Mouse (Mus musculus) gastrocnemius, postnatal 36 days (tissue): ENCODE data around the gene Cfap65. TPM values are rescaled to one million over a fixed set of nuclear protein-coding genes. Genes with fewer than 3 reads are reported as not detected.
A peak's percentile ranks its signal among the peaks of the same experiment; 100 is the strongest.

Source experiments
- DNase-seq, 2 experiments: peaks; one replicate each; pipeline ENCODE4 v3.0.0; 2022
- intact Hi-C: fragments of 180-260 bp; cut with DNase I; formaldehyde crosslinking; loops from one replicate; pipeline ENCODE4 v1.15.1; 2025
- total RNA-seq, 2 experiments: library from RNA; stranded (reverse); gene quantifications; 2 replicates each; pipeline ENCODE4 v1.2.3; 2021

The Cfap65 gene
- total RNA-seq, 2 experiments from 2014 or later: not detected

DNA sequence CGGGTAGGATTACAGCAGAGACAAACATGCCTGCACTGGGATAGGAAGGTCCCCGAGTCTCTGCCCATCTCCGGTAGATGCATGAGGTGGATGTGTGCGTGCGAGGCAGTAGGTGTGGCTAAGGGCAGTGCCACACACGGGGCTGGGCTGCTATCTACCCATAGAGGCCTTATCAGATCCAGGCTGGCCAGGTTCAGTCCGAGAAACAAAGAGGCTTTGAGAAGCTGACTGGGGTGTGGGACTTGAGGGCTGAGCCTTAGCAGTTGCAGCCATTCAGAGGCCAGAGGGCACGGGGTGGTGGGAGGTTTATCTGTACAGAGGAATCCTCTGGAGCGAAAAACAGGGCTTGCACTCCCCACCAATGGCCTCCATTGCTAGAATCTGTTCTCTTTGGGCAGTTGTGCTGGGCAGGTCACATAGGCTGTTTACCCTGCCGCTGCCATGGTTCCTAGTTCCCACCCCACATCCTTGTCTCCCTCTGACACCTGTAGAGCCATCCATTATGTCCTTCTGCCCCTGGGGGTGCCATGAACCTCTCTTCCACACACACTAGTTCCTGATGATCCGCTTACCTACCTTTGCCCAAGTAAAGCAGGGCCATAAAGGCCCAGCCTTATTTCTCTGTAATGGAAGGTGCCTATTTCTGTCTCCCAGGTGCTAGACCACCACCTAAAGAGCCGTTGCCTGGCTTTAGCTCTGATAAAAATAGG is 6.4 kb upstream of the Cfap65 start:
- DNase-seq: no peak
- intact Hi-C loops: no loop called here

DNA sequence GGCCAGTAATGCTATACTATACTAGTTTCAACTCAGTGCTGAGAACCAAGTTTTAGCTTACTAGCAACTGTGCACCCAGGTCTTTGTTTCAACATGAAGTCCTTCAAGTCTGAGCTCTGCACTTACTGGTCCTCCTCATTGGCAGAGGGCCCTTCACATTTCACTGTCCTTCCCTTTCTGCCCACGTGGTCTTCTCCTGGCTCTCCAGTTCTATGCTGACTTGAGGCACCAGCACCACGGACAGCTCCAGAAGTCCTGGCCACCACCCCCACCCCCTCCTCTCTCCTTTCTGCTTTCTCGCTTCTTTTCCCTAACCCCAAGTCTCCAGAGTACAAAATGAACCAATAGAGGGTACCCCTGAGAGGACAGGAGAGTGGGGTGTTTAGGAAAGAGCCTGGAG is 4.4 kb upstream of the Cfap65 start:
- intact Hi-C loops: no loop called here
- no peak for DNase-seq

DNA sequence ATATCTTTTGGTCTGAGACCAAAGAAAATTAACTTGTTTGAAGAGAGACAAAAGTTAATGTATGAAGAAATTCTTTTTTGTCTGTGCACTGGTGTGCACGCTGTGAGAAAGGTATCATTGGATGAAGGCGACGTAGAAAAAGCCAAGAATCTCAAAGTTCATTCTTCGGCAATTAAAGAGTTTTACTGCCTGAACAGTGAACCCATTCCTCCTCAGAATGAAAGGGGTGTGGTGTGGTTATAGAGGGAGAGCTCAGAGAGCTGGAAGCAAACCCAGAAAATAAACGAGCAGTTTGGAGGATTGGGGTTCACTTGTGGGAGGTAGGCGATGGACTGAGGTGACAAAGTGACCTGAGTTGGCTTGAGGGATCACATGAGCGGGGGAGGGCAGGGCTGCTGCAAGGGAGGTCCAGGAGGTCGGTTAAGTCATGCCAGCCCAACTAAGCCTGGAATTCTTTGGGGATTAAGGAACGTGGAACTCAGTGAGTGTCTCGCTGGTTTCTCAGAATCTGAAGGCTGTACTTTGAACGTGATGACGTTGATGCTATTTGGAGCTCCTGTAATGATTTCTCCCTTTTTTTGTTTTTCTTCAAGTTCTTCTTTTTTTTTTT is 927 bp upstream of the Cfap65 start:
- intact Hi-C loops: no loop called here
- no peak for DNase-seq

DNA sequence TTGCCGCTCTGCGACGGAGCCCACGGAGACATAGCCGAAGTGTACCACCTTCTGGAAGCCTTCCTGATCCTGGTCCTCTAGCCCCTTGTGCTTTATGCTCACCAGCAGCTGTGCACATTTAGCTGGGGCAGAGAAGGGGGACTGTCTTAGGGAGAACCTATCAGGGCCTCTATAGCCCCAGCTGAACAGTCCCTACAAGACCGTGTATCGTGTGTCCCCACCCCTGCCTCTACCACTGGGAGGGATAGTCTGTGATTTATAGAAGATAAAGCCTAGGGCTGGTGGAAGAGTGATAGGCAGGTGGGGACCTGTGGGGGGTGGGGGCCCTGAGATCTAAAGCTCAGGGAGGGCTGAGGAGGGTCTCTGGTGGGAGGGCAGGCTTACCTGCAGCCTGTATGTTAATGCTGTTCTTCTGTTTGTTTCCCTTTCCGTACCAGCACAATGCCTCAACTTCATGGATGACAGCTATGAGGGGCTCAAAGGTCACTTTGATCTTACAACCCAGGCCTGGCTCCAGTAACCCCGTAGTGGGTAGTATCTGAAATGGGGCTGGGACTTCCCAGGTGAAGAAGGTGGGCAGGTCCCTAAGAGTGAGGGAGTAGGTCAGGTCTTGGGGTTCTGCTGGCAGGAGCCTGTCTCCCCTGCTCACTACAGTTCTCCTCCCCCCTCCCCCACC is 7.6 kb downstream of the Cfap65 start:
- DNase-seq: no peak
- intact Hi-C loops: no loop called here

DNA sequence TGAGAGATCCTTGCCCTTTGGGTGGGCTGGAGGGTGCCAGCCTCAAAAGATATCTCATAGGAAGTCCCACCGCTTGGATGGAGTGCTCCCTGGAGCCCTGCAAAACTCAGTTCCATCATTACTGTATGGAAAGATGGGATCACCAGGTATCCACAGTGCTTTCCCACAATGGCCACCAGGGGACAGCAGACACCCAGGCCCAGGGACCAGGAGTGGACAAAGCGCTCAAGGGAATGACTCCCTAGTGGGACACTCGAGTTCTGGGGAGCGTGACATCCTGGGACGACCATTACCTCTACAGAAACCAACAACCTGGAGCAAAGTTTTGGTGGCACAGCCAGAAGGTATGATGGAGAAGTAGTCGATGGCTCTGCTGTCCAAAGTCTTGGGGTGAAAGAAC is 8.7 kb downstream of the Cfap65 start:
- no peak for DNase-seq
- intact Hi-C loops: no loop called here

DNA sequence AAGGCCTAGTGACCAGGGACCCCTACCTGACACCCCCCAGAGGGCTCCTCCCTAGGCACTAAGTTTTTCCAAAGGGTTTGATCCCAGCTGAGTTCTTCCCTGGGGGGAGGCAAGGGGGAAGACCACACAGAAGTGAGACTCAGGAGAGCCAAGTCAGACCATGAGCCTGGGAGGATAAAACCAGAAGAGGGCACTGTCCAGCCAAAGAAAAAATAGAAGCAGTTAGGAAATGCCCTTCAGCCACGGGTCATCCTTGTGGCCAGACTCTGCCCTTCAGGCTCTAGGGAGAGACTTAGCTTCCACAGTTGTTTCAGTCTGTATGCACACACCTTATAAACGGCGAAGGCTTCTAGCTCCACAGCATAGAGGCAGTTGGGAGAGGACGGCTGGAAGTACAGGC is 10.9 kb downstream of the Cfap65 start:
- intact Hi-C loops: no loop called here
- no peak for DNase-seq

DNA sequence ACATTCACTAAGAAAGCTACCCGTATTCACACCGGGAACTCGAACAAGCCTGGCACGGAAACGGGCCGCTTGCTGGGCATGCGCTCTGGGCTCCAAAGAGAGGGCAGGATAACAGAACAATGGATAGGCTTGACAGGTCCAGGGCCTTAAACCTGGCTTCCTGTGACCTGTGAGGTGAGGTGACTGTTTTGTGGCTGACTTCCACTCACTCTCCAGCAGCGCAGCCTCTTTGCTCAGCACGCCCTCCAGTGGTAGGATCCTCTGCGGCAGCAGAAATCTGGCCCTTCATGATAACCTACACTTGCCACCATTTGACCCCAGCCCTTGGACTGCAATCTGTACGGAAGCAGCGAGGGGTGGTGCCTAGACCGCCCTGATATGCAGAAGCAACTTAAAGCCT is 19.7 kb downstream of the Cfap65 start:
- intact Hi-C loops: no loop called here
- no peak for DNase-seq

DNA sequence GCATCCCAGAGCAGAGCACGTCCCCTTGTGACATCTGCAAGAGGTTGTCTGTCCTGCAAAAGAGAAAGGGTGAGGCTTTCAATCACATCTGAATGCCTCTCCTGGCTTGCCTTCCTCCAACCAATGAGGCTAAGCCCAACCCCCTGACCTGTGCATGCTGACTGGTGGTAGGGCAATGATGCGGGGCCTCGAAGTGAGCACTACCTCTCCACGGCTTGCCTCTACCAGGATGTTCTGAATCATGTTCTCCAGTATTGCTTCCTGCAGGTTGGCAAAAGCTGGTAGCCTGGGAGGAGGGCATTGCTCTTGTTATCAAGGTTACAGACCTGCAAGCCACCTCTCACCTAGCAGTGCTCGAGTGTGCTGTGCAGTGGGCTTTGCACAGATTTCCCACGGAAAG is 33.2 kb downstream of the Cfap65 start:
- DNase-seq: no peak
- intact Hi-C loops: no loop called here

DNA sequence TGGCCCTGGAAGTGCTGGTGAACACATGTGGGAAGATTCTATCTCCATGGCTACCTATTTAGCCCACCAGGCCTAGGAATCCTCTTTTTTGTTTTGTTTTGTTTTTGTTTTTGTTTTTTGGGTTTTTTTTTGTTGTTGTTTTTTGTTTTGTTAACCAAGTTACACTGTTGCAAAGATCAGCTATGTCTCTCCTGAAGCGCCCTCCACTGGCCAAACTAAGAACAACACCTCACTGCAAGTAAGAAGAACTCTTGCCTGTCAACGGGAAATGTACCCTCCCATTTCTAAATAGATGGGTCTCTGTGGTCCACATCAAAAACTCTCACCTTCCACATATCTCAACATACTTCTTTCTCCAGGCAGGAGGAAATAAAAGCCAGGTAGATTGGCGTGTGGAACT is 33.7 kb downstream of the Cfap65 start:
- intact Hi-C loops: no loop called here
- DNase-seq: no peak

DNA sequence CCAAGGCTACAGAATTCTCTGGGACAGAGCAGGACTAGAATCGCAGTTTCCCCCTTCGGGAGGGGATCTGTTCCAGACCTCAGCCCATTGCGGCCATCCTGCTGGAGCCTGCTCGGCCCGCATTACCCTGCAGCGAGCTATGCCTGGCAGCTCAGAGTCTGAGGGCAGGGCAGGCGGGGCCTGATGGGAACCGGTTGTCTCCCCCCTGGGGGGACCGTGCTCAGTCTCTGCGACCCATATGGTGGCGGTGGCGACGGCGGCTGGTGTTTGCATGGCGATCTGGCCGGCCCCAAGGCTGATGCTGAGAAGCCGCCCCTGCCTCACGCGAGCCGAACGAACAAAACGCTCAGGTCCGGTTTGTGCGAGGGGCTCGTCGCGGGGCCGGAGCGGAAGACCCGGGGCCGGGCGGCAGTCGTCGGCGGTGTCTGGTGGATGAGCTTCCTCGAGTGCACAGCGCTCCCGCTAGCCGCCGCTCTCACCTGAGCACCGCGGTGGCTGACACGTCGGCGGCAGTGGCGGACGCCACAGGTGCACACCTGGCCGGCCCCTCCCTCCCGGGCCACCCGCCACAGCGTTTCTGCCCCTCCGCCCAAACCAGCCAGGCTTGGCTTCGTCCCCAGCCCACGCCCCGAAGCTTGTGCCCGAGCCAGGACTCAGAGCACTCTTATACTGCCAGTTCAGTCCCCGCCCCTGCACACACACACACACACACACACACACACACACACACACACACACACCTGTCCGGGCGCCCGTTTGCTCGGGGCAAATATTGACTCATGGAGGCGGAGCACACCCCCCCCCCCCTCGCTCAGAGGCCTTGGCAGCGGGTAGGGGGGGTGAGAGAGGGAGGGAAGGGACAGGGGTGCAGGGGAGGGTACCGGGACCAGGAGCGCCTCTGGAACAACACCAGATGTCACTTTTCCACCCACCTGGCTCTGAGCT is 34.8 kb downstream of the Cfap65 start:
- DNase-seq: no peak
- intact Hi-C loops: no loop called here

DNA sequence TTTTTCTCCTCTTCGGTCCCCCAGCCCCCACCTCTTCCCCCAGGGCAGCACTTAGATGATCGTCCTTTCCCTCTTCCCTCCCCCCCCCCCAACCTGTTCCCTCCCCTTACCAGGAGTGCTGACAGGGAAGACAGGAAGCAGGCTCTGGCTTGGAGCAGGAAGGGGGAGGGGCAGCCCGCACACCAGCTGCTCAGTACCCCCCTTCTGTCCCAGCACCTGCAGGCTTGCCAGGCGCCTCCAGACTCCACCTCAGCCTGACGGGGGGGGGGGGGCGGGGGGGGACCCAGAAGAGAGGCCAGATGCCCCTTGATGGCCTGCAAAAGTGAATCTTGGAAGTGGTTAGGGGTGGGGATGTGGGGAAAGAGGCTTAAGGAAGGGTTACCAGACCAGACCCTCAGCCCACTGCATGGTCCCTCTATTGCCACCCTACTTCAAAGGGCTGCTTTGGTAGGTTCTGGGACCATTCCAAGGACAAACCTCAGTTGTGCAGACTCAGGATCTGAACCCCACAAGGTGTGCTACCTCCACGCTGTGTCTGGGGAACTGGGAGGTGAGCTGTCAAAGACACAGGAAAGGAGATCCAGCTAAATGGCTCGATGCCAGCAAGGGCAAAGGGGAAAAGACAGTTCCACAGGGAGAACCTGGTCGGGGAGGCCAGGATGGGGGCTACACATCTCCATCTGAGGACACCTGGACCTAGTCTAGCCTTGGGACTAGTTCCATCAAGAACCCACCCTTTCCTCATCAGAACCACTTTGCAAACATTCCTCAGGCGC is 36.6 kb downstream of the Cfap65 start:
- no peak for DNase-seq
- intact Hi-C loops: no loop called here

DNA sequence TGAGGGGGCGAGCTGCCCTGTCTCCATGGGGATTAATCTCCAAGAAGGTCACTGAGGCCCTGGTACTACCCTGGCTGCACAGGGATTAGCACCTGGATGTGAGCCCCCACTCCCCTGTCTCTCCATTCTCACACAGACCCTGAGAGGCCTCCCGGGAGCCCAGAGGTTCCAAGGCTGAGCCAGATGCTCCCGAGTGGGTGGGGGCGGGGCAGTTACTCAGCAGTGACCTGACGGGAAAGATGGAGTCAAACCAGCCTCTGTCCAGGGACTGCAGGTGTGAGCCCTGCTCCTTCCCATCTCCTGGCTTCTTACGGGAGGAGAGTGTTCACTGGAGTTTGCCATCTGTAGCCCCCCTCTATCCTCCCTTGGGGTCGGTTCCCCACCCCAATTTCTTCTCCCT is 37.4 kb downstream of the Cfap65 start:
- intact Hi-C loops: no loop called here
- DNase-seq: no peak

DNA sequence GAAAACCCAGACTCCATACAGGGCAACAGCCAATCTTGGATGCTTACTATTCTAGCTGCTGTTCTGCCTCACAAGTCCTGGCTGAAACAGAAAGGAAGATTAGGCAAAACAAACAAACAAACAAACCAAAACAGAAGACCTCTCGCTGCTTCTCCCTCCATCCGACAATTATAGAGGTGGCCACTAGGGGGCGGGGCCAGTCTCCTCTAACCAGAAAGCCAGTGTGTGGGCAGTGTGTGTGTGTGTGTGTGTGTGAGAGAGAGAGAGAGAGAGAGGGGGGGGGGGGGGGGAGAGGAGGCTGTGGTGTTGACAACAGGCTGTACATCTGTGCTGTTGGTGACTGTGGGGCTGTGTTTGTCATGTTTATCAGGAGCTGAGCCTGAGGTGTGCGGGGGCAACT is 40.4 kb downstream of the Cfap65 start:
- peak in 1 of 2 experiments; percentile 42 for DNase-seq
- intact Hi-C loops: no loop called here

DNA sequence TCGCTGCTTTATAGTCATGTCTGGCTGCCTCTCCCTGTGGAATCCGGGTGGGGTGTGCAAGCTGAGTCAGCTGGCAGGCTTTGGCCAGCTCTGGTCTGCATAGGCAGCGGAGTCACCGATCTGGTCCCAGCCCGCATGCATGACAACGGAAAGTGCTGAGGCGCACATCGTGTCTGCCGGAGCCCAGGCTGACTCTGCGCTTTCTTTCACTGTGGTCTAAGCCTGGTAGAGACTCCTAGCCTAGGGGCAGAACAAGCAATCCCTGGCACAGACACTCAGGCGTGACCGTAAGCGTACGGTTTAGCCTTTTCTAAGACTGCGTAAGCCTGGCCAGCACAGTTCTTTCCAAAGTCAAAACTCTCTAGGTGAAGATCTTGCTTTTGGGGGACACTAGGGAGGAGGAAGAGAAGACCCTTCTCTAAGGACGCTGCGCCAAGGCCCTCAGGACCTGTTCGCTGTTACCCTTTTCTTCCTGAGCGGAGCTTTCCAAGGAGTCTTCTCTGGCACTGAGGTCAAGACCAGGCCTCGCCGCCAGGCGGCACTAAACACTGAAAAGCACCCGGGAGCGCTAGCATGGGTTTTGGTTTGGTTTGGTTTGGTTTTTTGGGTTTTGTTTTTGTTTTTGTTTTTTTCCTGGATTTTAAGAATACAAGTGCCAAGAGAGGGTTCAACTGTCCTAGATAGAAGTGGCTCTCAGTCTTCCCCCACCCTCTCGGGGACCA is 42.1 kb downstream of the Cfap65 start, which contains the start of gene Cryba2:
Cryba2 (minus strand) TSS at position 10 of the 722 bp plus-strand sequence.
- intact Hi-C loops: no loop called here
- DNase-seq: no peak

DNA sequence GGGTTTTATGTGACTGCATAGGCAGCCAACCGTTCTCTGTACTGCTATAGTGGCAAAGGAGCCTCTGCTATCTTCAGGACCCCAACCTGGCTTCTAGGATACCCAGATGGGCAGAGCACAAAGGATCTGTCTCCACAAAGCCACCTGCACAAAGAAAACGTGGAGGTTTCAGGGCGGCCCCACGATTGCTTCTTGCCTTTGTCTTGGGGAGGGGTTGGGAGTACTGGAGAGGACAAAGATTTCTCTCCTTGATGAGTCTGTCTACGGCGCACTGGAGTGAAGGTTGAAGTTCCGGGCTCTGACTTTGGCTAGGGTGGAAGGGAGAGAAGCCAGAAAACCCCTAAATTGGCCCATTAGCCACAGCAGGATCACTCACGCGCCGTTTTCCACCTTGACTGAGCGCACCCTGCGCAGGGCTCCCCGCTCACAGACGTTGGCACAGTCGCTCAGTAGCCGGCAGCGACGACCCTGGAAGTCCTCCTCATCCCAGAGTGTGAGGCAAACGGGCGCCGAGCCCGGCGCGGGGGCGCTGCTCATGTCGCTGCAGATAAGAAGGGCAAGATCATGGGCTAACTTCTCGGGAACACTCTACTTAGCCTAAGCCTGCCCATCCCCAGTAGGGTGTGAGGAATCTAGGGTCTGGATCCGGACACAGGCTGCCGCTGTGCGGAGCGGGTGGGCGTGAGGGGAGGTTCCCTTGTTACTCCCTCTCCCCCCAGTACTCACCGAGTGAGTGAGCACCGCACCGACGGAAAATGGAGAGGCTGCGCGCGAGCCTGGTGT is 42.9 kb downstream of the Cfap65 start:
- intact Hi-C loops: no loop called here
- no peak for DNase-seq

DNA sequence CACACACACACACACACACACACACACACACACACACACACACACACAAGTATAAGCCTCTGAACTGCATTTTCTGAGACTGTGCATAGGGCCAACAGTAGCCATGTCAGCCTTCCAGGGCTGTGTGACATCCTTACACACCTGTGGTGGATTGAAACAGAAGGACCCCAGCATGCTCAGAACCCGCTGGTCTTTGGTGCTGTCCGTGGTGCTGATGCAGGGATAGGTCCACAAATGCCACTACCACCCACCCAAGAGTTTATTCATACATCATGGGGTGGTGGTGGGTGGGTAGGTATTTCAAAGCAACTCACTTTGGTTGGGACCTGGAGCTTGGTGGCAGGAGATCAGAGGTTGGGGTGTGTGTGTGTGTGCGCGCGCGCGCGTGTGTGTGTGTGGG is 43.9 kb downstream of the Cfap65 start:
- intact Hi-C loops: no loop called here
- DNase-seq: no peak

DNA sequence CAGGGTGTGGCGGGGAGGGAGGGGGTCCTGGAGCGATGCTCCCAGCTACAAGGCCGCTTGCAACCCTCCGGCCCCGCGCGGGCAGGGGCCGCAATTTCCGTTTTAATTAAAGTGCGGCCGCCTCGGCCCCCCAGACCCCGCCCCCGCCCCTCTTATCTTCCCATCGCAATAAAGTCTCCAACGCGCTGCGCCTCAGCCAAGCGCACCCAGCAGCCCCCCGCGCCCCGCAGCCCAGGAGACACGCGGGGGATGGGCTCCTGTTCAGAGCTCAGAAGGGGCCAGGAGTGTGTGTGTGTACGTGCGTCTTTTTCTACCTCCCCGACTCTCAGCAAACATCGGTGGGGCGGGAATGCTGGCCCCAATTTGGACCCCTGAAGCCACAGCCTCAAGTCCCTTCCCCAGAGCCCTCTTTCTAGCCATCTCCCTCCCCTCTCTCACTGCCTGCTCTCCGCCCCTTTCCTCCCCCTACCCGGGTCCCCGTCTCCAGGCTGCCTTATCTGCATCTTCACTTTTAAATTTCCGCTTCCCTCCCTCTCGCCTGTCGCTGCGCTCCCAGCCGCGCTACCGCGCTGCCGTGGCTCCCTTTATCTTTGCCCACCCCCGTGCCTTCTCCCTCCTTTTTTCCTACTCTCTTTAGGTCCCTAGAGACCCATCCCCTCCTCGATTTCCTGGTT is 49.9 kb downstream of the Cfap65 start, which contains the start of gene Fev:
Fev (minus strand) TSS at position 51 of the 674 bp plus-strand sequence.
- intact Hi-C loops: no loop called here

More for the DNA sequence above, 49.9 kb downstream of the Cfap65 start, which contains the start of gene Fev:
- DNase-seq: no peak
